Mouse (Mus musculus): Measurements from ENCODE around the gene 3830403N18Rik. TPM values are rescaled to one million over a fixed set of nuclear protein-coding genes. Genes with fewer than 3 reads are reported as not detected.
"Not testable (repeated sequence)": the region's sequence is repeated elsewhere in the genome, so short reads cannot be mapped to it uniquely, and the experiment has no call there.

The 3830403N18Rik gene
- total RNA-seq (2014; rRNA removed) (0.82 and 0.90 TPM in 2 replicates), polyA plus RNA-seq (2015; fragmentation: Nextera tagmentation; extraction: Ambion mirVana) (0.70 and 1.0 TPM in 2 replicates)

- ATAC-seq (ENCODE audit: low FRiP score); H3K9me3 ChIP-seq (ENCODE audit: low read length); DNase-seq (ENCODE audit: low spot score); H3K36me3 ChIP-seq (ENCODE audit: insufficient read depth, low read length); H3K4me2 ChIP-seq (ENCODE audit: low read depth, low read length, poor library complexity, severe bottlenecking); H3K4me3 ChIP-seq (ENCODE audit: low read depth, low read length); H3K4me1 ChIP-seq (ENCODE audit: insufficient read depth, low read length); H3K27me3 ChIP-seq (ENCODE audit: insufficient read depth, low read length); H3K27ac ChIP-seq (ENCODE audit: low read depth, low read length); H3K9ac ChIP-seq (replicated peaks; ENCODE audit: low read length, poor library complexity, severe bottlenecking): not testable (repeated sequence)
- WGBS = 85% methylated on average over 7 of the region's 15 CpGs
Measured at GRCm38 (mm10) chrX:56136336-56136909, at the start of gene 3830403N18Rik. Gene 3830403N18Rik, plus strand, starts transcription at chrX:56136572.

GRCm38 (mm10) chrX:56151396-56151795 lies 15.0 kb downstream of the 3830403N18Rik start:
- Histone ChIP-seq H3K36me3 (ENCODE audit: insufficient read depth, low read length) (no peaks in the 10 kb centered on the region), H3K4me2 (ENCODE audit: low read depth, low read length, poor library complexity, severe bottlenecking) (no peak overlapping the region), H3K27ac (ENCODE audit: low read depth, low read length) (no peak overlapping the region), H3K9ac (replicated peaks; ENCODE audit: low read length, poor library complexity, severe bottlenecking) (no peak overlapping the region), H3K4me3 (ENCODE audit: low read depth, low read length) (no peak overlapping the region), H3K4me1 (ENCODE audit: insufficient read depth, low read length) (no peaks in the 10 kb centered on the region), H3K9me3 (ENCODE audit: low read length) (no peaks in the 10 kb centered on the region), H3K27me3 (ENCODE audit: insufficient read depth, low read length) (no peaks in the 10 kb centered on the region)
- ATAC-seq (ENCODE audit: low FRiP score) (peak; percentile 70), DNase-seq (ENCODE audit: low spot score) (peak; percentile 8)
- no peak for TF ChIP-seq CTCF (IDR thresholded peaks at IDR 0.05)
- WGBS = 93% methylated on average over 2 of the region's 2 CpGs

DNA sequence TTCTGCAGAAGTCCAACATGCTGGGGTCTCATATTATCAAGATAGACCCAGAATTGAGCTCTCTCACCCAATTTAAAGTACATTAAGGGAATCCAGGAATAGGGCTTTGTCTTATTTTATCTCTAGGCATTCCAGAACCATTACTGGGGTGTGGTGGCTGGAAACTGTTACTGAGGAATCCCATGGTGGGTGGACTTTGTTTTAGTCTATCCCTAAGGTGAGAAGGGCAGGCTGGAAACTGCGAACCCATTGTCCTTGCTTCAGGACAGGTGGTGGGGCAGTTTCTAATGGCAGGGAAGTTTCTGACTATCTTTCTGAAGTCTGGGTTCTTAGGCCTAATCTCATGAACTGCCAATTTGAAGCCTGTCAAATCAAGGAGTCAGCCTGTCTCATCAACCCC lies 50.1 kb downstream of the 3830403N18Rik start:
- not testable (repeated sequence) for H3K9me3 ChIP-seq (ENCODE audit: low read length); H3K36me3 ChIP-seq (ENCODE audit: insufficient read depth, low read length); H3K27me3 ChIP-seq (ENCODE audit: insufficient read depth, low read length); H3K9ac ChIP-seq (replicated peaks; ENCODE audit: low read length, poor library complexity, severe bottlenecking); H3K4me2 ChIP-seq (ENCODE audit: low read depth, low read length, poor library complexity, severe bottlenecking); ATAC-seq (ENCODE audit: low FRiP score); H3K4me1 ChIP-seq (ENCODE audit: insufficient read depth, low read length); H3K27ac ChIP-seq (ENCODE audit: low read depth, low read length); DNase-seq (ENCODE audit: low spot score); H3K4me3 ChIP-seq (ENCODE audit: low read depth, low read length)
- WGBS = no CpG with 5 or more reads among the region's 1 CpGs

Other genes starting within 250 kb of the 3830403N18Rik start
- not detected in 2 replicates for gene Gm773, start 76.3 kb downstream of the 3830403N18Rik start, total RNA-seq (2014; rRNA removed)
- not detected in 2 replicates for gene Gm773, start 76.3 kb downstream of the 3830403N18Rik start, polyA plus RNA-seq (2015; fragmentation: Nextera tagmentation; extraction: Ambion mirVana)
- gene Zfp449, start 209.8 kb downstream of the 3830403N18Rik start, total RNA-seq (2014; rRNA removed) = 5.3 and 5.4 TPM in 2 replicates
- gene Zfp449, start 209.8 kb downstream of the 3830403N18Rik start, polyA plus RNA-seq (2015; fragmentation: Nextera tagmentation; extraction: Ambion mirVana) = 3.4 and 3.5 TPM in 2 replicates
- gene Smim10l2a, start 238.0 kb downstream of the 3830403N18Rik start, total RNA-seq (2014; rRNA removed) = 72.8 and 83.0 TPM in 2 replicates
- 54.1 and 58.1 TPM in 2 replicates for gene Smim10l2a, start 238.0 kb downstream of the 3830403N18Rik start, polyA plus RNA-seq (2015; fragmentation: Nextera tagmentation; extraction: Ambion mirVana)